Mouse (Mus musculus) neutrophil, adult 65 days (primary cell): ENCODE results near the gene Prol1. TPM values are rescaled to one million over a fixed set of nuclear protein-coding genes. Genes with fewer than 3 reads are reported as not detected.

Source experiments
- total RNA-seq: library from RNA; stranded (reverse); gene quantifications from 2 replicates; pipeline ENCODE4 v1.2.4, GENCODE M21; 2023

Gene Prol1
- total RNA-seq: not detected in 2 replicates

DNA sequence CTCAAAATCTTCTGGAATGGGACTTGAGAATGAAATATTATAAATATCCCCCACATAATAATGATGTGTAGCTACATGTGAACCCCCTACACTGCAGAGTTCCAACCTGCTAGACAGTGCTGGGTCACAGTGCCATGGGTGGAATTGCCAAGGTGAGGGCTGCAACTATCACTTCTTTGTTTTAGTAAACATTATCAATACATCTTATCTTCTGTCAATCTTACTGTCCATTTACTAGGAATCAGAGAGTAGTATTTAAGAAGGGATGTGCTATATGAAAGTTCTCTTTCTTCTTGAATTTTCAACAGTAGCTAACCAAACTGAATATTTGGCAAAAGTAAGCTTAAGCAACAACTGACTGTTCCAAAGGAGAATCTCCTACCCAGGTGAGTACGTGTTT is at the start of gene Prol1:
Gene Prol1, plus strand, starts transcription at position 301 of the 400 bp plus-strand sequence.

DNA sequence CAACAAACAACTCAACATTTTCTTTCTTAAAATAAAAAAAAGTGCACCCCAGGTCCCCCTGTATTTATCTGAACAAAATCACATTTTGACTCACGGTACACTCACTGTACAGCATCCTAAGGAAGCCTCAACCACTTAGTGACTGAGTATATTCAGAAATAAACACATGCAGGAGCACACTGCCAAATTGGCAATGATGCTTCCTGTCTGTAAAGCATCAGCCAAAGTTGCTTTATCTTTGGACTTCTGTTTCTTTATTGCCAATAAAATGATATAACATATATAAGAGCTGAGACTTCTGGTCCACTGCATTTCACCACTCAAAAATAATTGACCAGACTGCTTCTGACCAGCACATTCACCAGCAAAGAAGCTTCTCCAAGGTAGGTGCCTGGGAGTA is 48.5 kb upstream of the Prol1 start, which contains the start of gene Gm7714:
Gene Gm7714, plus strand, starts transcription at position 301 of the 400 bp plus-strand sequence.

DNA sequence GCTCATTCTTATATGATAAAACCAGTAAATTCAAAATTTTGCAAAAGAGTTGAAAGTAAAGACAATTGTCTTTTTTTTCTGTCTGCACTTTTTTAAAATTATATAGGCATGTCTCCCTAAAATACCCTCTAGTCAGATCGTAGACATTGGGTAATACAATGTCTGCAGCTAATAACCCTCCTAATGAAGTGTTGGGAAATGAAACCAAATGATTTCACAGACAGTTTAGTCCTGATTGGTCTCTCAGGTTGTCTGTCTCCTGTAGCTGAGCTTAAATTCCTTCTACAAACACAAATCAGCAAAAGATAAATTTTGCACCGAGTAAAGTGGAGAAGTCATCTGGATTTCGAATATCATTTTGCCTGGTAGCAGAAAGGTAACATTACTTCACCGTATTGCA is 58.7 kb downstream of the Prol1 start, which contains the start of gene Amtn:
Gene Amtn, plus strand, starts transcription at position 301 of the 400 bp plus-strand sequence.

Other genes starting within 250 kb of the Prol1 start
- not detected in 2 replicates for gene Smr2, start 230.8 kb upstream of the Prol1 start, total RNA-seq
- not detected in 2 replicates for gene Gm11116, start 205.8 kb upstream of the Prol1 start, total RNA-seq
- not detected in 2 replicates for gene Gm11115, start 163.2 kb upstream of the Prol1 start, total RNA-seq
- gene Gm7714, start 48.4 kb upstream of the Prol1 start, total RNA-seq: not detected in 2 replicates
- gene Amtn, start 58.8 kb downstream of the Prol1 start, total RNA-seq: not detected in 2 replicates
- gene Ambn, start 138.7 kb downstream of the Prol1 start, total RNA-seq: not detected in 2 replicates
- not detected in 2 replicates for gene Enam, start 170.7 kb downstream of the Prol1 start, total RNA-seq
- 35.7 and 53.5 TPM in 2 replicates for gene Jchain, start 210.6 kb downstream of the Prol1 start, total RNA-seq
- gene Utp3, start 237.2 kb downstream of the Prol1 start, total RNA-seq: 25.8 and 36.6 TPM in 2 replicates
- 8.6 and 10.5 TPM in 2 replicates for gene Rufy3, start 247.7 kb downstream of the Prol1 start, total RNA-seq